Mouse (Mus musculus): Measurements from ENCODE around the gene Olfr1155. TPM values are rescaled to one million over a fixed set of nuclear protein-coding genes. Genes with fewer than 3 reads are reported as not detected.

Gene Olfr1155
- polyA plus RNA-seq (2015; fragmentation: Nextera tagmentation; extraction: Ambion mirVana), result not detected in 2 replicates

- H3K27ac ChIP-seq (ENCODE audit: low read length), result no peak within 1 kb of the TSS
- WGBS, result 92% methylated on average over 1 of the region's 1 CpGs
- H3K4me2 ChIP-seq (ENCODE audit: low read depth, low read length), result no peak within 1 kb of the TSS
- no peak for ATAC-seq (ENCODE audit: low read depth)
- no peaks in the 10 kb centered on the region for H3K9me3 ChIP-seq (ENCODE audit: control insufficient read depth, low read length)
- no peaks in the 10 kb centered on the region for H3K36me3 ChIP-seq (ENCODE audit: control insufficient read depth, insufficient read depth, low read length)
- no peaks in the 10 kb centered on the region for H3K27me3 ChIP-seq (ENCODE audit: control insufficient read depth, insufficient read depth, low read depth, low read length)
- H3K9ac ChIP-seq (ENCODE audit: low read length), result no peak within 1 kb of the TSS
- no peak within 1 kb of the TSS for H3K4me3 ChIP-seq (ENCODE audit: low read length)
- H3K4me1 ChIP-seq (replicated peaks; ENCODE audit: control insufficient read depth, insufficient read depth, low read length), result no peaks in the 10 kb centered on the region
Observed at GRCm38 (mm10) chr2:87945037-87945436, at the start of gene Olfr1155. TSS of gene Olfr1155 (minus strand) at chr2:87945137.

- H3K27me3 ChIP-seq (ENCODE audit: control insufficient read depth, insufficient read depth, low read depth, low read length), result no peaks in the 10 kb centered on the region
- no peaks in the 10 kb centered on the region for H3K4me1 ChIP-seq (replicated peaks; ENCODE audit: control insufficient read depth, insufficient read depth, low read length)
- H3K4me3 ChIP-seq (ENCODE audit: low read length), result no peak within 1 kb of the TSS
- no peak within 1 kb of the TSS for H3K27ac ChIP-seq (ENCODE audit: low read length)
- no peak for ATAC-seq (ENCODE audit: low read depth)
- H3K4me2 ChIP-seq (ENCODE audit: low read depth, low read length), result no peak within 1 kb of the TSS
- no peaks in the 10 kb centered on the region for H3K9me3 ChIP-seq (ENCODE audit: control insufficient read depth, low read length)
- no peaks in the 10 kb centered on the region for H3K36me3 ChIP-seq (ENCODE audit: control insufficient read depth, insufficient read depth, low read length)
- H3K9ac ChIP-seq (ENCODE audit: low read length), result no peak within 1 kb of the TSS
Observed at GRCm38 (mm10) chr2:87989813-87990212, 44.9 kb upstream of the Olfr1155 start, which contains the start of gene Olfr1158. TSS of gene Olfr1158 (plus strand) at chr2:87990113.

GRCm38 (mm10) chr2:87974563-87974962 lies 29.6 kb upstream of the Olfr1155 start, which contains the start of gene Olfr74:
TSS of gene Olfr74 (minus strand) at chr2:87974663.
- H3K9me3 ChIP-seq (ENCODE audit: control insufficient read depth, low read length), result no peaks in the 10 kb centered on the region
- H3K9ac ChIP-seq (ENCODE audit: low read length), result no peak within 1 kb of the TSS
- H3K4me1 ChIP-seq (replicated peaks; ENCODE audit: control insufficient read depth, insufficient read depth, low read length), result no peaks in the 10 kb centered on the region
- no peak for ATAC-seq (ENCODE audit: low read depth)
- H3K27me3 ChIP-seq (ENCODE audit: control insufficient read depth, insufficient read depth, low read depth, low read length), result no peaks in the 10 kb centered on the region
- 61% methylated on average over 3 of the region's 3 CpGs for WGBS
- H3K27ac ChIP-seq (ENCODE audit: low read length), result no peak within 1 kb of the TSS
- no peaks in the 10 kb centered on the region for H3K36me3 ChIP-seq (ENCODE audit: control insufficient read depth, insufficient read depth, low read length)
- no peak within 1 kb of the TSS for H3K4me3 ChIP-seq (ENCODE audit: low read length)
- no peak within 1 kb of the TSS for H3K4me2 ChIP-seq (ENCODE audit: low read depth, low read length)

- H3K4me2 ChIP-seq (ENCODE audit: low read depth, low read length), result no peak within 1 kb of the TSS
- H3K36me3 ChIP-seq (ENCODE audit: control insufficient read depth, insufficient read depth, low read length), result no peaks in the 10 kb centered on the region
- H3K9ac ChIP-seq (ENCODE audit: low read length), result no peak within 1 kb of the TSS
- H3K4me1 ChIP-seq (replicated peaks; ENCODE audit: control insufficient read depth, insufficient read depth, low read length), result no peaks in the 10 kb centered on the region
- no peak within 1 kb of the TSS for H3K4me3 ChIP-seq (ENCODE audit: low read length)
- no peak within 1 kb of the TSS for H3K27ac ChIP-seq (ENCODE audit: low read length)
- H3K27me3 ChIP-seq (ENCODE audit: control insufficient read depth, insufficient read depth, low read depth, low read length), result no peaks in the 10 kb centered on the region
- no peaks in the 10 kb centered on the region for H3K9me3 ChIP-seq (ENCODE audit: control insufficient read depth, low read length)
- no peak for ATAC-seq (ENCODE audit: low read depth)
- 94% methylated on average over 4 of the region's 4 CpGs for WGBS
Observed at GRCm38 (mm10) chr2:87968199-87968598, 23.3 kb upstream of the Olfr1155 start, which contains the start of gene Olfr1157. TSS of gene Olfr1157 (minus strand) at chr2:87968299.

- H3K36me3 ChIP-seq (ENCODE audit: control insufficient read depth, insufficient read depth, low read length), result no peaks in the 10 kb centered on the region
- H3K4me2 ChIP-seq (ENCODE audit: low read depth, low read length), result no peak within 1 kb of the TSS
- no peak within 1 kb of the TSS for H3K27ac ChIP-seq (ENCODE audit: low read length)
- ATAC-seq (ENCODE audit: low read depth), result no peak
- H3K27me3 ChIP-seq (ENCODE audit: control insufficient read depth, insufficient read depth, low read depth, low read length), result no peaks in the 10 kb centered on the region
- H3K4me3 ChIP-seq (ENCODE audit: low read length), result no peak within 1 kb of the TSS
- H3K4me1 ChIP-seq (replicated peaks; ENCODE audit: control insufficient read depth, insufficient read depth, low read length), result no peaks in the 10 kb centered on the region
- H3K9ac ChIP-seq (ENCODE audit: low read length), result no peak within 1 kb of the TSS
- H3K9me3 ChIP-seq (ENCODE audit: control insufficient read depth, low read length), result no peaks in the 10 kb centered on the region
Observed at GRCm38 (mm10) chr2:87953000-87953399, 8.1 kb upstream of the Olfr1155 start, which contains the start of gene Olfr1156. TSS of gene Olfr1156 (minus strand) at chr2:87953100.

- ATAC-seq (ENCODE audit: low read depth), result no peak
- H3K4me3 ChIP-seq (ENCODE audit: low read length), result no peak within 1 kb of the TSS
- 80% methylated on average over 1 of the region's 1 CpGs for whole genome bisulfite sequencing
Observed at GRCm38 (mm10) chr2:87905066-87905465, 39.9 kb downstream of the Olfr1155 start, which contains the start of gene Olfr1154. TSS of gene Olfr1154 (minus strand) at chr2:87905166.

GRCm38 (mm10) chr2:87894662-87895061 lies 50.3 kb downstream of the Olfr1155 start, which contains the start of gene Olfr1153:
TSS of gene Olfr1153 (plus strand) at chr2:87894962.
- Histone ChIP-seq H3K4me3 (ENCODE audit: low read length) (no peak within 1 kb of the TSS), H3K9me3 (ENCODE audit: control insufficient read depth, low read length) (no peaks in the 10 kb centered on the region), H3K36me3 (ENCODE audit: control insufficient read depth, insufficient read depth, low read length) (no peaks in the 10 kb centered on the region), H3K9ac (ENCODE audit: low read length) (no peak within 1 kb of the TSS), H3K4me2 (ENCODE audit: low read depth, low read length) (no peak within 1 kb of the TSS), H3K27me3 (ENCODE audit: control insufficient read depth, insufficient read depth, low read depth, low read length) (no peaks in the 10 kb centered on the region), H3K27ac (ENCODE audit: low read length) (no peak within 1 kb of the TSS), H3K4me1 (replicated peaks; ENCODE audit: control insufficient read depth, insufficient read depth, low read length) (no peaks in the 10 kb centered on the region)
- 59% methylated on average over 1 of the region's 1 CpGs for WGBS
- no peak for ATAC-seq (ENCODE audit: low read depth)

More at GRCm38 (mm10) chr2:87905066-87905465, 39.9 kb downstream of the Olfr1155 start, which contains the start of gene Olfr1154:
- Histone ChIP-seq H3K4me2 (ENCODE audit: low read depth, low read length) (no peak within 1 kb of the TSS), H3K27ac (ENCODE audit: low read length) (no peak within 1 kb of the TSS), H3K9ac (ENCODE audit: low read length) (no peak within 1 kb of the TSS), H3K4me1 (replicated peaks; ENCODE audit: control insufficient read depth, insufficient read depth, low read length) (no peaks in the 10 kb centered on the region), H3K9me3 (ENCODE audit: control insufficient read depth, low read length) (no peaks in the 10 kb centered on the region), H3K36me3 (ENCODE audit: control insufficient read depth, insufficient read depth, low read length) (no peaks in the 10 kb centered on the region), H3K27me3 (ENCODE audit: control insufficient read depth, insufficient read depth, low read depth, low read length) (no peaks in the 10 kb centered on the region)

Other genes starting within 250 kb of the Olfr1155 start
- not detected in 2 replicates for gene Olfr1137, start 232.0 kb downstream of the Olfr1155 start, polyA plus RNA-seq (2015; fragmentation: Nextera tagmentation; extraction: Ambion mirVana)
- not detected in 2 replicates for gene Olfr1138, start 205.2 kb downstream of the Olfr1155 start, polyA plus RNA-seq (2015; fragmentation: Nextera tagmentation; extraction: Ambion mirVana)
- gene Olfr1140, start 201.4 kb downstream of the Olfr1155 start, polyA plus RNA-seq (2015; fragmentation: Nextera tagmentation; extraction: Ambion mirVana), result not detected in 2 replicates
- not detected in 2 replicates for gene Olfr1141, start 191.1 kb downstream of the Olfr1155 start, polyA plus RNA-seq (2015; fragmentation: Nextera tagmentation; extraction: Ambion mirVana)
- not detected in 2 replicates for gene Olfr152, start 165.7 kb downstream of the Olfr1155 start, polyA plus RNA-seq (2015; fragmentation: Nextera tagmentation; extraction: Ambion mirVana)
- gene Olfr1143, start 144.5 kb downstream of the Olfr1155 start, polyA plus RNA-seq (2015; fragmentation: Nextera tagmentation; extraction: Ambion mirVana), result not detected in 2 replicates
- gene Olfr1145, start 135.3 kb downstream of the Olfr1155 start, polyA plus RNA-seq (2015; fragmentation: Nextera tagmentation; extraction: Ambion mirVana), result not detected in 2 replicates
- gene Olfr1148, start 114.6 kb downstream of the Olfr1155 start, polyA plus RNA-seq (2015; fragmentation: Nextera tagmentation; extraction: Ambion mirVana), result not detected in 2 replicates
- not detected in 2 replicates for gene Olfr1150-ps1, start 101.1 kb downstream of the Olfr1155 start, polyA plus RNA-seq (2015; fragmentation: Nextera tagmentation; extraction: Ambion mirVana)
- not detected in 2 replicates for gene Olfr1151, start 89.3 kb downstream of the Olfr1155 start, polyA plus RNA-seq (2015; fragmentation: Nextera tagmentation; extraction: Ambion mirVana)
- not detected in 2 replicates for gene Olfr1152, start 78.6 kb downstream of the Olfr1155 start, polyA plus RNA-seq (2015; fragmentation: Nextera tagmentation; extraction: Ambion mirVana)
- gene Olfr1153, start 50.2 kb downstream of the Olfr1155 start, polyA plus RNA-seq (2015; fragmentation: Nextera tagmentation; extraction: Ambion mirVana), result not detected in 2 replicates
- gene Olfr1154, start 40.0 kb downstream of the Olfr1155 start, polyA plus RNA-seq (2015; fragmentation: Nextera tagmentation; extraction: Ambion mirVana), result not detected in 2 replicates
- not detected in 2 replicates for gene Olfr1156, start 8.0 kb upstream of the Olfr1155 start, polyA plus RNA-seq (2015; fragmentation: Nextera tagmentation; extraction: Ambion mirVana)
- not detected in 2 replicates for gene Olfr1157, start 23.2 kb upstream of the Olfr1155 start, polyA plus RNA-seq (2015; fragmentation: Nextera tagmentation; extraction: Ambion mirVana)
- not detected in 2 replicates for gene Olfr74, start 29.5 kb upstream of the Olfr1155 start, polyA plus RNA-seq (2015; fragmentation: Nextera tagmentation; extraction: Ambion mirVana)
- gene Olfr1158, start 45.0 kb upstream of the Olfr1155 start, polyA plus RNA-seq (2015; fragmentation: Nextera tagmentation; extraction: Ambion mirVana), result not detected in 2 replicates
- not detected in 2 replicates for gene Olfr1160, start 63.1 kb upstream of the Olfr1155 start, polyA plus RNA-seq (2015; fragmentation: Nextera tagmentation; extraction: Ambion mirVana)
- not detected in 2 replicates for gene Olfr1161, start 77.6 kb upstream of the Olfr1155 start, polyA plus RNA-seq (2015; fragmentation: Nextera tagmentation; extraction: Ambion mirVana)
- not detected in 2 replicates for gene Olfr73, start 92.6 kb upstream of the Olfr1155 start, polyA plus RNA-seq (2015; fragmentation: Nextera tagmentation; extraction: Ambion mirVana)
- not detected in 2 replicates for gene Olfr1162, start 106.0 kb upstream of the Olfr1155 start, polyA plus RNA-seq (2015; fragmentation: Nextera tagmentation; extraction: Ambion mirVana)
- gene Olfr1163, start 126.7 kb upstream of the Olfr1155 start, polyA plus RNA-seq (2015; fragmentation: Nextera tagmentation; extraction: Ambion mirVana), result not detected in 2 replicates
- gene Olfr1164, start 148.8 kb upstream of the Olfr1155 start, polyA plus RNA-seq (2015; fragmentation: Nextera tagmentation; extraction: Ambion mirVana), result not detected in 2 replicates
- gene Olfr1166, start 183.1 kb upstream of the Olfr1155 start, polyA plus RNA-seq (2015; fragmentation: Nextera tagmentation; extraction: Ambion mirVana), result not detected in 2 replicates
- not detected in 2 replicates for gene Olfr1167, start 210.1 kb upstream of the Olfr1155 start, polyA plus RNA-seq (2015; fragmentation: Nextera tagmentation; extraction: Ambion mirVana)
- gene Olfr1168, start 236.7 kb upstream of the Olfr1155 start, polyA plus RNA-seq (2015; fragmentation: Nextera tagmentation; extraction: Ambion mirVana), result not detected in 2 replicates